Mouse (Mus musculus): Measurements from ENCODE around the gene Gskip. TPM values are rescaled to one million over a fixed set of nuclear protein-coding genes. Genes with fewer than 3 reads are reported as not detected.
A peak's percentile ranks its signal among the peaks of the same experiment; 100 is the strongest.

The Gskip gene
- total RNA-seq (2022), result 10 to 100 TPM; 22.9 to 27.2 (median 26.3) TPM

GRCm38 (mm10) chr12:105683933-105684901 lies at the start of gene Gskip:
Gskip (plus strand) TSS chr12:105684829.
- DNase-seq (ENCODE audit: low spot score in 2 of 2), result peak in 1 of 2 experiments; percentile 29

DNA sequence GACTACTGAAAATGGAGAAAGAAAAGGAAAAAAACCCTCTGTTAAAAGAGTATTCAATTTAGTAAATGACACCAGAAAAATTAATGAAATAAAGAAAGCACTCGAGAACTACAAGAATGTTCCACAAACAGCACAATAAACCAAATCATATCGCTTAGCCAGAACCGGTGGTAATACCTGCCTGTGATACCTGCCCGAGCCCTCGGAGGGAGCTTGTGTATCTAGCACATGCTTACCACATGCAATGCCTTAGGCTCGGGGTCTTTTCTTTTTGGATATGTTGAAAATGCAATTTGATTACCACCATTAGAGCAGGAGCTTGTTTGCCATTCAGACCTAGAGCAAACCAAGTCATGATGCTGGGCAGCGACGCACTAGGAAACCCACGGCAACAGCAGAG lies 48.1 kb upstream of the Gskip start:
- no peak for DNase-seq (ENCODE audit: low spot score in 2 of 2)

- no peak for DNase-seq (ENCODE audit: low spot score in 2 of 2)
Measured at GRCm38 (mm10) chr12:105637554-105637953, 47.1 kb upstream of the Gskip start.

- DNase-seq (ENCODE audit: low spot score in 2 of 2), result no peak
Measured at GRCm38 (mm10) chr12:105642770-105643321, 41.8 kb upstream of the Gskip start.

GRCm38 (mm10) chr12:105655850-105656249 lies 28.8 kb upstream of the Gskip start:
- DNase-seq (ENCODE audit: low spot score in 2 of 2), result no peak

DNA sequence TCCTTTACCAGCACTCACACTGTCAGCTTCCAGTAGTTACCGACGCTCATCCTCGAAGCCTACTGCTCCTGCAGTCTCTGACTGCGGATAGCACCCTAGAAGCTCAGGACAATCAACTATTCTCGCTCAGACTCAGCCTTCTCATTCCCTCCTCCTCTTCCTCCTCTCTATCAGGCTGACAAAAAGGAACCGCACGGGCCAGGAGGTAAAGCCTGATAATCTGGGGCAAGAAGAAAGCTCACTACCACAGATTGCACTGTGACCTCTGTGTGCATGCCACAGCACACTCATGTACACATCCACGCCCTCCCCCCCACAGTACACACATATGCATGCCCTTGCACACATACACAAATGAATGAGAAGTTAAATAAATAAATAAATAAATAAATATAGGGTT lies 8.4 kb upstream of the Gskip start:
- no peak for DNase-seq (ENCODE audit: low spot score in 2 of 2)

DNA sequence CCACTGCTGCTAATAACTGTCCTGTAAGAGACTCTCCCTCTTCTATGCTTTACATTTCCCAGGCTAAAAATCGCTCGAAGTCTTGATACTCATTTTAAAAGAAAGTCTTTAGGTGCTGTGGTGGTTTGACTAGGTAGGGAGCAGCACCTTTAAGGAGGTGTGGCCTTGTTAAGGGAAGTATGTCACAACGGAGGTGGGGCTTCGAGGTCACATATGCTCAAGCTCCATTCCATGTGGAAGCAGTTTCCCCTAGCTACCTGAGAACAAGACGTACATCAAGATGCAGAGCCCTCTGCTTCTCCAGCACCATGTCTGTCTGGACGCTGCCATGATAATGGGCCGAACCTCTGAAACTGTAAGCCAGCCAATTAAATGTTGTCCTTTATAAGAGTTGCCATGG lies 6.4 kb upstream of the Gskip start:
- DNase-seq (ENCODE audit: low spot score in 2 of 2), result no peak

DNA sequence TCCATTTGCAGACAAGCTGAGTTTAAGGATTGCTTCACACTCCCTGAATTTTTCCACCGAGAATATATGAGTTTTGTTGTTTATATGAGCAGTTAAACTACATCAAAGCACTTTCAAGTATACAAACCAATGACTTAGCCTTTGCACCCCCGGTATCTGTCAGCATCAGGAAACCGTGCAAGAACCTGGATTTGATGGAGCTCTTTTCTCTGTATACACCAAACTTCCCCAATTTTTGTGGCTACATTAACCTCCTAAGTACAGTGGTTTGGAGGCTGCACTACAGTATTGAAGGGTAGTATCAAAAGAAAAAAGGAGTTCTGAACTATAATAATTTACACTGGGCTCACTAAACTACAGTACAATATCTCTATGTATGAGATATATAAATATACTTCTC lies 5.9 kb upstream of the Gskip start:
- DNase-seq (ENCODE audit: low spot score in 2 of 2), result no peak

GRCm38 (mm10) chr12:105685001-105685691 lies 517 bp downstream of the Gskip start, which contains the start of gene Atg2b:
Atg2b (minus strand) TSS chr12:105685211.
- peak; percentile 95 to 97 for DNase-seq (ENCODE audit: low spot score in 2 of 2)

DNA sequence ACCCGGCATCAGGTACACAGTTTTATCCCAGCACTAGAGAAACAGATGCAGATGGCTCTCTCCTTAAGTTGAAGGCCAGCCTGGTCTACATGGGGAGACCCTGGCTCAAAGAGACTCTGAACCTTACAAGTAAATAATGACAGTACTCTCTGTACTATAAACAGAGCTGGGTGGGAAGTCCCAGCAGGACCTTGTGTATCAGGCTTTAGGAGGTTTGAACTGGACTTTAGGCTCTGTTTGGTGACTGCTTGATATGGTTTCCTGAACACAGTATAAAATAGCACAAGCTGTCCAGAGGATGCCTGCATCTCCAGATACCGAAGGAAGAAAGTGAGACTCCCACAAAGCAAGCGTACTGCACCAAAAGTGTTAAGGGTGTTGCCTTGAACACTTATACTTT lies 2.2 kb downstream of the Gskip start:
- no peak for DNase-seq (ENCODE audit: low spot score in 2 of 2)

DNA sequence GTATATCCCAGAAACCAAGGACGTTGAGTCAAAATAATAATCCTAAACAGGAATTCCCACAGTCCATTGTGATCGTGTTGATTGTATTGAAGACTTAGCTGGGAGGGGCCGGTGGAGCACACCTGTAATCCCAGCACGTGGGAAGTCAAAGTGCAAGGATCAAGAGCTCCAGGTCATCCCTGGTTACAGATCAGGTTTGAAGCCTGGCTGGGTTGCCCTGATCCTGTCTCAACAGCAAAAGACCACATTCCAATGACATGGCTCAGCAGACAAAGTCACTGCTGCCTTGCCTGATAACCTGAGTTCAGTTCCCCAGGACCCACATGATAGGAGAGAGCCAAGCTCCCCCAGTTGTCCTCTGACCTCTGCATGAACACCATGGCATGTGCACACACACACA lies 2.8 kb downstream of the Gskip start:
- DNase-seq (ENCODE audit: low spot score in 2 of 2), result no peak

GRCm38 (mm10) chr12:105688546-105688945 lies 3.9 kb downstream of the Gskip start:
- DNase-seq (ENCODE audit: low spot score in 2 of 2), result no peak

DNA sequence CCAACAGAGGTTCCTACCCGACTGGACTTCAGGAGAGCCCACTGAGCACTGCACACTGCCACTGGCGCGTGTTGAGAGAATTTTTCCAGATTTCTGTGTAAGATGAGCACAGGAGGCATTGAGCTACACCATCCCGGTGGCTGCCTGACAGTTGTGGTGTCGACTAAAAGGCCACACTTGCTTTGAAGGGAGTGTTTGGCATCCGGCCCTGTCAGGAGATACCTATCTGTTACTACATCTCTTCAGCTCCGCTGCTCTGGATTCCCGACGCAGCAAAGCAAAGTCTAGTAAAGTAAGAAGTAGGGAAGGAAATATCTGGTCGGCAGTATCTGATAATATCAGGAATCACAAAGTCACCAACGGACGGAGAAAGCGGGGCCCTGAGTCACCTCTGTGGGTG lies 4.8 kb downstream of the Gskip start:
- no peak for DNase-seq (ENCODE audit: low spot score in 2 of 2)

GRCm38 (mm10) chr12:105694021-105694420 lies 9.4 kb downstream of the Gskip start:
- DNase-seq (ENCODE audit: low spot score in 2 of 2), result no peak

GRCm38 (mm10) chr12:105695848-105696247 lies 11.2 kb downstream of the Gskip start:
- no peak for DNase-seq (ENCODE audit: low spot score in 2 of 2)

GRCm38 (mm10) chr12:105697104-105697780 lies 12.6 kb downstream of the Gskip start:
- no peak for DNase-seq (ENCODE audit: low spot score in 2 of 2)

GRCm38 (mm10) chr12:105700433-105700832 lies 15.8 kb downstream of the Gskip start:
- DNase-seq (ENCODE audit: low spot score in 2 of 2), result no peak

- DNase-seq (ENCODE audit: low spot score in 2 of 2), result no peak
Measured at GRCm38 (mm10) chr12:105705799-105706487, 21.3 kb downstream of the Gskip start, which contains the start of gene Ak7. Ak7 (plus strand) TSS chr12:105705976.

DNA sequence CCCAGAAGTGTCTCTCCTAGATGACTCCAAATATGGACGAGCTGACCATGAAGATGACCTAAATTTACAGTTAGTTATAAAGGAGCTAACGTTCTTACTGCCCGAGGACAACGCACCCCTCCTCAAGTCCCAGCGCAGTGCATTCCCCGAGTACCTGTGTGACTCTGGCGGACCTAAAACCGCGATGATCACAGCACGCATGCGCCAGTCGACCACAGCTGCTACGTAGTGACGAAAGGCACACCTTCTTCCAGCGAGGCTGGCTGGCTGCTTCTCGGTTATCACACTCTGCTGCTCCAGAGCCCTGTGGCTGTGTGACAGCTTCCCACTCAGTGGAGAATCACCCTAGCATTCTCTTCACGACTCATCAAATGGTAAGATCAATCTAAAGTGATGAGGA lies 34.0 kb downstream of the Gskip start:
- peak; percentile 9 to 40 for DNase-seq (ENCODE audit: low spot score in 2 of 2)

GRCm38 (mm10) chr12:105720196-105720595 lies 35.6 kb downstream of the Gskip start:
- no peak for DNase-seq (ENCODE audit: low spot score in 2 of 2)
